Mouse (Mus musculus) heart, postnatal 0 days (tissue): ENCODE results near the gene Hypk.

ENCODE experiments used
- CTCF ChIP-seq: IDR thresholded peaks from 2 replicates; pipeline ENCODE4 v1.5.1; 2016; ENCODE audit warnings: antibody characterized with exemption, control low read depth, low read depth
- EP300 ChIP-seq: IDR thresholded peaks from 2 replicates; pipeline ENCODE4 v1.6.1; 2016; ENCODE audit warnings: antibody characterized with exemption, low read depth

- TF ChIP-seq CTCF, result no peak
- TF ChIP-seq EP300, result no peak
These were observed 29.9 kb upstream of the Hypk start for GRCm38 (mm10) chr2:121423166-121423565.
